Mouse (Mus musculus) brain, embryonic 14.5 days (tissue): ENCODE results near the gene Krt86. TPM values are rescaled to one million over a fixed set of nuclear protein-coding genes. Genes with fewer than 3 reads are reported as not detected.

ENCODE experiments used
- DNase-seq: peaks from one replicate; pipeline ENCODE4 v3.0.0-alpha.2; 2011; ENCODE audit warnings: low read depth
- CTCF ChIP-seq: fragments of 200-500 bp; IDR thresholded peaks from 2 replicates; pipeline ENCODE4 v1.5.1; 2012; ENCODE audit warnings: inconsistent platforms, mild to moderate bottlenecking, moderate library complexity, borderline replicate concordance; ENCODE audit not compliant: insufficient read depth, insufficient read length; ENCODE audit errors: extremely low read depth
- POLR2A ChIP-seq: fragments of 200-500 bp; IDR thresholded peaks from 2 replicates; pipeline ENCODE4 v1.6.1; 2012; ENCODE audit warnings: mild to moderate bottlenecking, inconsistent platforms, borderline replicate concordance; ENCODE audit not compliant: poor library complexity, insufficient read depth, insufficient read length, severe bottlenecking; ENCODE audit errors: extremely low read depth
- polyA plus RNA-seq: library from polyadenylated mRNA; depleted of rRNA; stranded (reverse); fragments of >200 nt; gene quantifications from 2 replicates; pipeline ENCODE4 v1.2.3, GENCODE M21; 2012; rRNA removed

Krt86 gene
- polyA plus RNA-seq = 0.08 TPM in 1 of 2 replicates, not detected in the other

DNA sequence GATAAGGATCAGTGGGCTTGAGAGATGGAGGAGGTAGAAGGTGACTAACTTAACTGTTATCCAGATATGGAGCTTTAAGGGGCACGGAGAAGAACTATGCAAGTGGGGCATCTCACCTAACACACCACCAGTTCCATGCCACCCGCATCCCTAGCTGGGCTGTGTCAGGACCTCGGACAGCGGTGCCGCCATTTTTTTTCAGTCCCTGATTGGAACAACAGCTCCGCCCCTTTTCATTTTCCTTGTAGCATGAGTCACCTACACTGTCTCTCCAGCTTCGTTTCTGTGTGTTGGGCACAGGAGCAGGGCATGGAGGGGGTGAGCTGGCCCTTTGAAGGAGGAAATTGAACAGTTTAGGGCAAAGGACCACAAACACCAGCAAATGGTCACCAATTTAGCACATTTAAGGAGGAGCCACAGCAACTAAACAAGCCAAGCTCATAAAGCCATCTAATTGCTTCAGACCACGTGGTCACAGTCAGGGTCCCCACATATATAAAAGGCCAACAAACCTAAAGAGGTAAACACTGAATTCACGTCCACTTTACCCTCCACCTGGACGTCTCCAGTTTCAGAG is at the start of gene Krt86:
Krt86 (plus strand) TSS at position 527 of the 577 bp plus-strand sequence.
- no peak for TF ChIP-seq CTCF
- TF ChIP-seq POLR2A = no peak
- DNase-seq = no peak

DNA sequence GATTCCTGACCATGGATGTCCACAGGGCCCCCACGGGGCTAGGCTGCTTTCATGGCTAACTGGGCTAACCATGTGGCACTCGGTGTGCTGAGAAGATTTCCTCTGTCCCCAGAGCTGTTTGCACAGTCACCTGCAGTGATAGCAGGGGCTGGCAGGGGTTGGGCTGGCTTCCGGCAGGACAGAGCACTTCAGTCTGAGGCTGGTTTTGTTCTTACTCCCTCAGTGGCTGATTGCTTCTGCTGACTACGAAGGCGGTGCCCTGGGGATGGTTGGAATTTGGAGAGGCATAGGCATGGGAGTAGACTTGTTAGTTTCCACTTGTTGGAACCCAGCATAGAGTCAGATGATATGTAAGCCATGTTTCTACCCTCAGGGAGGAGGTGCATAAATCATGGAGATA is 48.4 kb upstream of the Krt86 start:
- DNase-seq = no peak
- TF ChIP-seq POLR2A = no peak
- TF ChIP-seq CTCF = no peak

DNA sequence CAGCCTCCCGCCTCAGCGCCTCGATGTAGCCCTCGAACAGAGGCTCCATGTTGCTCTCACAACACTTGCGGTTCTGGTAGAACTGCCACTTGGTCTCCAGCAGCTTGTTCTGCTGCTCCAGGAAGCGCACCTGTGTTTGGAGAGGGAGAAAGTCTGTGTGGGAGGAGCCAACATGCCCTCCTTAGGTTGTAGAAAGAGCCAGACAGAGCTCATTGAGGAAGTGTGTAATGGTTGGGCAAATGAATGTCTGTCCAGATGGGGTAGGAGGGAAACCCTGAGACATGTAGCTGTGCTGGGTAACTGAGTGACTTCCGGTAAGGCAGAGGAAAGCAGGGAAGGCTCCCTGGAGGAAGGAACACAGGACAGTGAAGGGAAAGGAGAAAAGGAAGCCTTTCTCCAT is 36.7 kb upstream of the Krt86 start:
- DNase-seq = no peak
- no peak for TF ChIP-seq POLR2A
- no peak for TF ChIP-seq CTCF

GRCm38 (mm10) chr15:101438555-101438954 is 34.7 kb upstream of the Krt86 start, which contains the start of gene Krt87:
Gene Krt87, minus strand, starts transcription at chr15:101438804.
- no peak for TF ChIP-seq CTCF
- no peak for TF ChIP-seq POLR2A
- peak; percentile 20 for DNase-seq

- DNase-seq = peak; percentile 32
- TF ChIP-seq CTCF (no peak), POLR2A (no peak)
These were observed 32.4 kb upstream of the Krt86 start for GRCm38 (mm10) chr15:101440837-101441236.

GRCm38 (mm10) chr15:101446572-101446971 is 26.7 kb upstream of the Krt86 start:
- DNase-seq = peak; percentile 37
- no peak for TF ChIP-seq CTCF
- no peak for TF ChIP-seq POLR2A

GRCm38 (mm10) chr15:101447444-101447843 is 25.8 kb upstream of the Krt86 start, which contains the start of gene Krt88:
Gene Krt88, plus strand, starts transcription at chr15:101447744.
- TF ChIP-seq POLR2A = no peak
- TF ChIP-seq CTCF = no peak
- no peak for DNase-seq

GRCm38 (mm10) chr15:101453093-101453736 is 20.1 kb upstream of the Krt86 start:
- no peak for TF ChIP-seq POLR2A
- TF ChIP-seq CTCF = peak; percentile 77
- DNase-seq = peak; percentile 54

DNA sequence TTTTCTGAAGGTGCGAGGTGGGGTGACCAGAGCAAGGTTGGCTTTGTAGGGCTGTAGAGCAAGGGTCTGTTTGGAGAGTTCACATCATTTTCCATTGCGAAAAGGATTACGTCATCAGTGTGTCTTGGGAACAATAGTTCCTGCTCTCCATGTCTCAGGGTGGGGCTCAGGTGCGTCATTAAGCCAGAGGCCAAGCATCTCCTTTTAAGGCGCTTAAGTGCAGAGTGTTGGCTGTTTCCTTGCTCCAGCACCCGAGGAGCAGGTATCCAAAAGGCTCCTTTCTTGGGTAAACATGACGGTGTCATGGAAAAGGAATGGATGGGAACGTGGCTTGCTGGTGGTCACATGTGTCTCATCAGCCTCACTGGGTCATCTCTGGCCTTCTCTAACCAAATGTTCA is 18.5 kb upstream of the Krt86 start:
- TF ChIP-seq CTCF (no peak), POLR2A (no peak)
- DNase-seq = no peak

DNA sequence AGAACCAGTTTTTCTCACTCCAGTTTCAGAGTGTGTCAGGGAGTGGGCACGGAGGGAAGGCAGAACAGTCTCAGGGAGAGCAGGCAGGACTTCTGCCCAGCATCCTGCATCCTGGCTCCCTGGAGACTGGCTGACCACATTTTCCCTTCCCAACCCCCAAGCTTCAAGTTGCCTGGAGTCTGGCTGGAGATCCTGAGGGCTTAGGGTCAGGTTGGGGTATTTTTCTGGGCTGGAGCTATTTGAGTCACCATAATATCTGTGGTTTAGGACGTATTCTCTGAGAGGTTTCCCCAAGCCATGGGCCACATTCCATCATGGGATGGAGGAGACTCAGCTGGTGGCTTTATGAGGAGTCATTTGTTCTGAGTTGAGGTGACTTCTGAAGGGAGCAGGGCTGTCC is 18.0 kb upstream of the Krt86 start:
- DNase-seq = no peak
- TF ChIP-seq CTCF = no peak
- TF ChIP-seq POLR2A = no peak

DNA sequence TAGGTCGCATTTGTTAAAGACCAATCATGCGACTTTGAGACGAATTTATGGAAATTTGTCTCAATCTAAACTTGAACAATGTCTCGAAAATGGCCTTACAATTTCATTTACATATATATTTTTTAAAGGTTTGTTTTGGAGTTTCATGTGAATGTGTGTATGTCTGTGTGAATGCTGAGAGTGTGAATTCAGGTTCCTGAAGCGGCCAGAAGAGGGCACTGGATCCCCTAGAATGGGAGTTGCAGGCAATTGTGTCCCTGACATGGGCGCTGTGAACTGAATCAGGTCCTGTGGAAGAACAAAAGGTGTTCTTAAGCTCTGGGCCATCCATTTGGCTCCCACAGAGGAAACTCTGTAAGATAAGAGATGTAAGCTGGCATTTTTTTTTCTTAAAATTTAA is 17.4 kb upstream of the Krt86 start:
- DNase-seq = no peak
- TF ChIP-seq POLR2A (no peak), CTCF (no peak)

- peak; percentile 55 for DNase-seq
These were observed 14.8 kb upstream of the Krt86 start for GRCm38 (mm10) chr15:101458361-101458930.

GRCm38 (mm10) chr15:101459283-101459682 is 14.0 kb upstream of the Krt86 start:
- no peak for DNase-seq
- TF ChIP-seq POLR2A (no peak), CTCF (0 out of 2 replicates have a peak, but pooled peaks have one; percentile 20)

More at GRCm38 (mm10) chr15:101458361-101458930, 14.8 kb upstream of the Krt86 start:
- no peak for TF ChIP-seq POLR2A
- TF ChIP-seq CTCF = no peak

GRCm38 (mm10) chr15:101463651-101464050 is 9.6 kb upstream of the Krt86 start, which contains the start of gene Krt81:
Gene Krt81, minus strand, starts transcription at chr15:101463751.
- TF ChIP-seq POLR2A (no peak), CTCF (no peak)
- DNase-seq = no peak

GRCm38 (mm10) chr15:101469093-101469492 is 4.2 kb upstream of the Krt86 start:
- no peak for TF ChIP-seq CTCF
- TF ChIP-seq POLR2A = no peak
- no peak for DNase-seq
